Mouse (Mus musculus): ENCODE data around the gene Mgat3. TPM values are rescaled to one million over a fixed set of nuclear protein-coding genes. Genes with fewer than 3 reads are reported as not detected.
A peak's percentile ranks its signal among the peaks of the same experiment; 100 is the strongest.

Mgat3 gene
- polyA plus RNA-seq, 1 experiment from 2014 or later: 5.5 TPM

GRCm38 (mm10) chr15:80232331-80232730 lies 58.8 kb downstream of the Mgat3 start:
- H3K36me3 ChIP-seq: peaks cover 17% of the 10 kb centered on the region
- no peak overlapping the region for H3K9ac ChIP-seq
- H3K27ac ChIP-seq (replicated peaks): no peak overlapping the region
- H3K9me3 ChIP-seq (replicated peaks): no peaks in the 10 kb centered on the region
- H3K4me3 ChIP-seq (replicated peaks): no peak overlapping the region
- no peak overlapping the region for H3K4me2 ChIP-seq (replicated peaks)
- peaks cover 18% of the 10 kb centered on the region for H3K4me1 ChIP-seq
- no peaks in the 10 kb centered on the region for H3K27me3 ChIP-seq
- ATAC-seq (ENCODE audit: insufficient number of reproducible peaks, low FRiP score, low TSS enrichment, low read depth): no peak
- WGBS: 61% methylated on average over 2 of the region's 2 CpGs

GRCm38 (mm10) chr15:80233053-80233452 lies 59.5 kb downstream of the Mgat3 start:
- peaks cover 18% of the 10 kb centered on the region for H3K4me1 ChIP-seq
- no peaks in the 10 kb centered on the region for H3K9me3 ChIP-seq (replicated peaks)
- peak overlapping the region; percentile 91; the same call in 1 of the 2 replicates for H3K4me3 ChIP-seq (replicated peaks)
- H3K27ac ChIP-seq (replicated peaks): peak overlapping the region; percentile 83
- no peak overlapping the region; the same call in 1 of the 2 replicates for H3K4me2 ChIP-seq (replicated peaks)
- no peak for ATAC-seq (ENCODE audit: insufficient number of reproducible peaks, low FRiP score, low TSS enrichment, low read depth)
- no peak overlapping the region for H3K9ac ChIP-seq
- H3K36me3 ChIP-seq: peaks cover 22% of the 10 kb centered on the region
- H3K27me3 ChIP-seq: no peaks in the 10 kb centered on the region
- 57% methylated on average over 4 of the region's 4 CpGs for WGBS

GRCm38 (mm10) chr15:80233733-80234509 lies 60.4 kb downstream of the Mgat3 start, which contains the start of gene Mief1:
Gene Mief1 (plus strand): TSS chr15:80234018.
- peaks cover 18% of the 10 kb centered on the region for H3K4me1 ChIP-seq
- H3K36me3 ChIP-seq: peaks cover 31% of the 10 kb centered on the region
- WGBS: under 1% methylated on average over 67 of the region's 67 CpGs
- peak within 1 kb of the TSS; percentile 89 for H3K27ac ChIP-seq (replicated peaks)
- H3K9me3 ChIP-seq (replicated peaks): no peaks in the 10 kb centered on the region
- peak within 1 kb of the TSS; percentile 90 for H3K9ac ChIP-seq
- H3K4me2 ChIP-seq (replicated peaks): peak within 1 kb of the TSS; percentile 75
- no peaks in the 10 kb centered on the region for H3K27me3 ChIP-seq
- peak within 1 kb of the TSS; percentile 91 for H3K4me3 ChIP-seq (replicated peaks)
- ATAC-seq (ENCODE audit: insufficient number of reproducible peaks, low FRiP score, low TSS enrichment, low read depth): peak; percentile 97

DNA sequence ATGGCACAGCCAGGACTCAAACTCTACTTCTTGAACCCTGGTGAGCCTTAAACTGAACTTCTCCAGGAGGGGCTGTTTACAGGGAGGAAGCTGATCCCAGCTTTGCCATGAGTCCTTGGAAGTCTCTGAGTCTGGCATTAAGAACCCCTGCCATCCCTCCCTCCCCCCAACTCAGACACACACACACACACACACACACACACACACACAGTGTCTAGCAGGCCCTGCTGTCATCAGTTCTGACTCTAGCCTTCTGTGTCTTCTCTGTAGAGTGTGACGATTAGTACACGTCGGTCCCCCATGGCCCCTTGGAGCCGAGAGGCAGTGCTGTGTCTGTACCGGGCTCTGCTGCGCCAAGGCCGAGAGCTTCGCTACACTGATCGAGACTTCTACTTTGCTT lies 62.0 kb downstream of the Mgat3 start, which contains the start of gene AC140267.1:
TSS of gene AC140267.1 (plus strand) at position 301 of the 400 bp plus-strand sequence.
- H3K4me3 ChIP-seq (replicated peaks): peak within 1 kb of the TSS; percentile 91
- ATAC-seq (ENCODE audit: insufficient number of reproducible peaks, low FRiP score, low TSS enrichment, low read depth): no peak
- H3K36me3 ChIP-seq: peaks cover 40% of the 10 kb centered on the region
- 94% methylated on average over 9 of the region's 9 CpGs for WGBS
- H3K9ac ChIP-seq: 0 out of 2 replicates have a peak within 1 kb of the TSS, but pooled peaks have one; percentile 90
- no peak within 1 kb of the TSS for H3K27ac ChIP-seq (replicated peaks)
- H3K27me3 ChIP-seq: no peaks in the 10 kb centered on the region
- no peaks in the 10 kb centered on the region for H3K9me3 ChIP-seq (replicated peaks)
- H3K4me2 ChIP-seq (replicated peaks): peak within 1 kb of the TSS; percentile 75
- H3K4me1 ChIP-seq: peaks cover 18% of the 10 kb centered on the region

DNA sequence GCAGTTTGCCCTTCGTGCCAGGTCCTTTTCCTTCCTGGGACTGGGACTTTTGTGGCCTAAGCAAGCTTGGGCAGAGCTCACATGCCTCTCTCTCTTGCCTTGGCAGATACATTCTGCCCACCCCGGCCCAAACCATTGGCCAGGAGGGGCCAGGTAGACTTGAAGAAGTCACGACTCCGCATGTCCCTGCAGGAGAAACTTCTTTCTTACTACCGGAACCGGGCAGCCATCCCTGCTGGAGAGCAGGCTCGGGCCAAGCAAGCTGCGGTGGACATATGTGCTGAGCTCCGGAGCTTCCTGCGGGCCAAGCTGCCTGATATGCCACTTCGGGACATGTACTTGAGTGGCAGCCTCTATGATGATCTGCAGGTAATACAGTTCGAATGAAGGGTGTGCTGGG lies 74.6 kb downstream of the Mgat3 start:
- H3K9me3 ChIP-seq (replicated peaks): no peaks in the 10 kb centered on the region
- H3K4me2 ChIP-seq (replicated peaks): no peak overlapping the region
- H3K27ac ChIP-seq (replicated peaks): no peak overlapping the region
- H3K36me3 ChIP-seq: peaks cover 80% of the 10 kb centered on the region
- H3K27me3 ChIP-seq: no peaks in the 10 kb centered on the region
- no peak for ATAC-seq (ENCODE audit: insufficient number of reproducible peaks, low FRiP score, low TSS enrichment, low read depth)
- WGBS: 93% methylated on average over 12 of the region's 12 CpGs
- peaks cover 6% of the 10 kb centered on the region for H3K4me1 ChIP-seq
- H3K9ac ChIP-seq: no peak overlapping the region
- no peak overlapping the region for H3K4me3 ChIP-seq (replicated peaks)

GRCm38 (mm10) chr15:80248596-80248995 lies 75.1 kb downstream of the Mgat3 start:
- H3K4me1 ChIP-seq: peaks cover 11% of the 10 kb centered on the region
- no peak overlapping the region for H3K27ac ChIP-seq (replicated peaks)
- H3K4me2 ChIP-seq (replicated peaks): no peak overlapping the region
- H3K27me3 ChIP-seq: no peaks in the 10 kb centered on the region
- no peaks in the 10 kb centered on the region for H3K9me3 ChIP-seq (replicated peaks)
- no peak for ATAC-seq (ENCODE audit: insufficient number of reproducible peaks, low FRiP score, low TSS enrichment, low read depth)
- H3K9ac ChIP-seq: no peak overlapping the region
- H3K4me3 ChIP-seq (replicated peaks): no peak overlapping the region
- H3K36me3 ChIP-seq: peaks cover 75% of the 10 kb centered on the region
- WGBS: 97% methylated on average over 1 of the region's 1 CpGs

DNA sequence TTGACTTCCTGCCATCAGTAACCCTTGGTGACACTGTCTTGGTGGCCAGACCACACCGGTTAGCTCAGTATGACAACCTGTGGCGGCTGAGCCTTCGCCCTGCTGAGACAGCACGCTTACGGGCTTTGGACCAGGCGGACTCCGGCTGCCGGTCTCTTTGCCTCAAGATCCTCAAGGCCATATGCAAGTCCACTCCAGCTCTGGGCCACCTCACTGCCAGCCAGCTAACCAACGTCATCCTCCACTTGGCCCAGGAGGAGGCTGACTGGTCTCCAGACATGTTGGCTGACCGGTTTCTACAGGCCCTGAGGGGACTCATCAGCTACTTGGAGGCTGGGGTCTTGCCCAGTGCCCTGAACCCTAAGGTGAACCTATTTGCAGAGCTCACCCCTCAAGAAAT lies 76.2 kb downstream of the Mgat3 start:
- Histone ChIP-seq H3K4me2 (replicated peaks) (no peak overlapping the region), H3K4me1 (peaks cover 19% of the 10 kb centered on the region), H3K27me3 (no peaks in the 10 kb centered on the region), H3K9me3 (replicated peaks) (no peaks in the 10 kb centered on the region), H3K36me3 (peaks cover 67% of the 10 kb centered on the region), H3K27ac (replicated peaks) (no peak overlapping the region), H3K9ac (no peak overlapping the region), H3K4me3 (replicated peaks) (no peak overlapping the region)
- no peak for ATAC-seq (ENCODE audit: insufficient number of reproducible peaks, low FRiP score, low TSS enrichment, low read depth)
- 91% methylated on average over 10 of the region's 10 CpGs for WGBS

- ATAC-seq (ENCODE audit: insufficient number of reproducible peaks, low FRiP score, low TSS enrichment, low read depth): no peak
- Histone ChIP-seq H3K4me1 (peaks cover 19% of the 10 kb centered on the region), H3K9ac (no peak overlapping the region), H3K4me2 (replicated peaks) (no peak overlapping the region), H3K9me3 (replicated peaks) (no peaks in the 10 kb centered on the region), H3K27ac (replicated peaks) (no peak overlapping the region), H3K27me3 (no peaks in the 10 kb centered on the region), H3K4me3 (replicated peaks) (no peak overlapping the region), H3K36me3 (peaks cover 61% of the 10 kb centered on the region)
- 96% methylated on average over 6 of the region's 6 CpGs for WGBS
Measured at GRCm38 (mm10) chr15:80250586-80250985, 77.1 kb downstream of the Mgat3 start.

GRCm38 (mm10) chr15:80253530-80253929 lies 80.0 kb downstream of the Mgat3 start:
- peak overlapping the region; percentile 98; the same call in 1 of the 2 replicates for H3K4me3 ChIP-seq (replicated peaks)
- no peaks in the 10 kb centered on the region for H3K27me3 ChIP-seq
- peaks cover 42% of the 10 kb centered on the region for H3K4me1 ChIP-seq
- peak overlapping the region; percentile 100 for H3K27ac ChIP-seq (replicated peaks)
- H3K9me3 ChIP-seq (replicated peaks): no peaks in the 10 kb centered on the region
- H3K4me2 ChIP-seq (replicated peaks): peak overlapping the region; percentile 84; the same call in 1 of the 2 replicates
- H3K36me3 ChIP-seq: peaks cover 53% of the 10 kb centered on the region
- H3K9ac ChIP-seq: no peak overlapping the region
- WGBS: 12% methylated on average over 2 of the region's 2 CpGs
- no peak for ATAC-seq (ENCODE audit: insufficient number of reproducible peaks, low FRiP score, low TSS enrichment, low read depth)

DNA sequence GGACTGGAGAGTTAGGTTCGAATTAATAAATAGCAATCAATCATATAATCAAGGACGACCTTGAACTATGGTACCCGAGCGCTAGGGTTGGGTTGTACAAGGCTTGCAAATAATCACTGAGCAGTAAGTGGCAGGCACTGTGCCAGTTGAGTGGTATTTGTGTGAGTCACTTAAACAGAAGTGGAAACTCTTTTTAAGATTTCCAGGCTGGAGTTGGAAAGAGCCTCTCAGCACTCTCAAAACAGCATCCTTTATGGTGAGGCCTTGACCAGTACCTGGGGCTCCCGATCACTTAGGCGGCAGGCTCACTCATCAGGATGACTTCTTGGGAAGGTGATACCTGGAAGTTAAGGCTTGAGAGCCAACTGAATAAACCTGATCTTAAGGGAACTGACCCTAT lies 80.7 kb downstream of the Mgat3 start:
- H3K9me3 ChIP-seq (replicated peaks): no peaks in the 10 kb centered on the region
- peak overlapping the region; percentile 100 for H3K27ac ChIP-seq (replicated peaks)
- H3K4me3 ChIP-seq (replicated peaks): peak overlapping the region; percentile 98
- peak overlapping the region; percentile 84 for H3K4me2 ChIP-seq (replicated peaks)
- peaks cover 50% of the 10 kb centered on the region for H3K36me3 ChIP-seq
- H3K4me1 ChIP-seq: peaks cover 45% of the 10 kb centered on the region
- peak overlapping the region; percentile 41 for H3K9ac ChIP-seq
- 33% methylated on average over 6 of the region's 6 CpGs for WGBS
- no peak for ATAC-seq (ENCODE audit: insufficient number of reproducible peaks, low FRiP score, low TSS enrichment, low read depth)
- H3K27me3 ChIP-seq: no peaks in the 10 kb centered on the region

GRCm38 (mm10) chr15:80254847-80255645 lies 81.5 kb downstream of the Mgat3 start, which contains the start of gene Atf4:
Gene Atf4 (plus strand): TSS chr15:80255184.
- Histone ChIP-seq H3K4me3 (replicated peaks) (peak within 1 kb of the TSS; percentile 98), H3K9me3 (replicated peaks) (no peaks in the 10 kb centered on the region), H3K4me1 (peaks cover 45% of the 10 kb centered on the region), H3K27ac (replicated peaks) (peak within 1 kb of the TSS; percentile 100), H3K9ac (peak within 1 kb of the TSS; percentile 100), H3K4me2 (replicated peaks) (peak within 1 kb of the TSS; percentile 84), H3K27me3 (no peaks in the 10 kb centered on the region), H3K36me3 (peaks cover 48% of the 10 kb centered on the region)
- peak; percentile 95 for ATAC-seq (ENCODE audit: insufficient number of reproducible peaks, low FRiP score, low TSS enrichment, low read depth)
- WGBS: 0% methylated on average over 62 of the region's 62 CpGs
